Mouse (Mus musculus) ES-Bruce4 (cell line): ENCODE data around the gene Pla1a. TPM values are rescaled to one million over a fixed set of nuclear protein-coding genes. Genes with fewer than 3 reads are reported as not detected.

Experiments
- H3K27ac ChIP-seq: 2 replicates; pipeline ENCODE4 v1.5.1; 2012; ENCODE audit warnings: low read length, inconsistent platforms; ENCODE audit not compliant: insufficient read depth
- H3K27me3 ChIP-seq: 2 replicates; pipeline ENCODE4 v1.6.1; 2012; ENCODE audit warnings: mild to moderate bottlenecking, low read length, inconsistent platforms; ENCODE audit not compliant: control insufficient read depth, poor library complexity, insufficient read depth, severe bottlenecking
- H3K36me3 ChIP-seq: 2 replicates; pipeline ENCODE4 v1.6.1; 2012; ENCODE audit warnings: inconsistent platforms, mild to moderate bottlenecking, low read length, moderate library complexity; ENCODE audit not compliant: control insufficient read depth, poor library complexity, insufficient read depth, severe bottlenecking
- H3K4me1 ChIP-seq: one replicate; pipeline ENCODE4 v1.8.1; 2011; ENCODE audit warnings: low read length; ENCODE audit not compliant: control insufficient read depth, insufficient read depth
- H3K4me3 ChIP-seq: 2 replicates; pipeline ENCODE4 v1.5.1; 2011; ENCODE audit warnings: low read depth, mild to moderate bottlenecking, low read length
- H3K9ac ChIP-seq: 2 replicates; pipeline ENCODE4 v1.6.1; 2012; ENCODE audit warnings: low read depth, mild to moderate bottlenecking, inconsistent platforms; ENCODE audit not compliant: poor library complexity, severe bottlenecking
- H3K9me3 ChIP-seq: replicated peaks from 2 replicates; pipeline ENCODE4 v1.6.1; 2012; ENCODE audit warnings: mild to moderate bottlenecking, low read length, inconsistent platforms; ENCODE audit not compliant: control insufficient read depth, poor library complexity, insufficient read depth, severe bottlenecking
- CTCF ChIP-seq: IDR thresholded peaks from one replicate; pipeline ENCODE4 v1.8.1; 2011; ENCODE audit warnings: low read depth, low read length
- EP300 ChIP-seq: IDR thresholded peaks from 2 replicates; pipeline ENCODE4 v1.6.1; 2011; ENCODE audit warnings: low read depth, low read length; ENCODE audit not compliant: insufficient read depth
- POLR2A ChIP-seq: IDR thresholded peaks from one replicate; pipeline ENCODE4 v1.8.1; 2011; ENCODE audit warnings: low read length; ENCODE audit not compliant: insufficient read depth
- polyA plus RNA-seq: library from polyadenylated mRNA; stranded (reverse); fragments of >200 nt; gene quantifications from 2 replicates; pipeline ENCODE4 v1.2.4, GENCODE M21; 2011; ENCODE audit warnings: low read depth; ENCODE audit not compliant: missing spikeins, insufficient read depth, insufficient read length

Gene Pla1a
- polyA plus RNA-seq, 1 experiment, result 1.9 TPM

DNA sequence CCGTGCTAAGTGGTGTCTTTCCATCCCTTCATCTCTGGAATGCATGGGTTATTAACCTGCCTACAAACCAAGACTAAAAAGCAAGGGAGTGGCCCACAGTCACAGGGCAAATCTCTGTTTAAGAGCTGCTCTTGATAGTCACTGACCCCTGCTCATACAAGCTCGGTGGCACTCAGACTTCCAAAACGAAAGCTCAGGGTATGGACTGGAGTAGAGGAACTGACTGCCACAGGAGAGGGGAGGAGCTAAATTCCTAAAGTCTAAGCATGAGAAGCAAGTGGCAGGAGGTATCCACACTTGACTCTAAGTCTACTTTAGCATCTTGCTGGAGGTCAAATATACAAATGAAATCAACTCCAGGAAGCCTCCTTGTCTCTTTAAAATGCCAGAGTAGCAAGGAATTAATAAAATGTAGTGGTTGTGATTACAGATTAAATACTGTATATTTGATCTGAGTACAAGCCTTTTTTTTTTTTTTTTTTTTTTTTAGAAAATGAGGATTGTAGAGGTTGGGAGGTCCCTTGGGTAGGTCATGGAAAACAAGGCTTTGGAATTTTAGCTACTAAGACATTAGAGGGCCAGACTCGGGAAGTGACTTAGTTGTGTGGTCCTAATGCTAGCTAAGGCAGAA, 42.9 kb upstream of the Pla1a start:
- Histone ChIP-seq H3K4me1 (peaks cover 2% of the 10 kb centered on the region), H3K4me3 (peak overlapping the region; percentile 17; the same call in 1 of the 2 replicates), H3K9me3 (no peaks in the 10 kb centered on the region), H3K27me3 (no peaks in the 10 kb centered on the region), H3K9ac (no peak overlapping the region), H3K27ac (no peak overlapping the region), H3K36me3 (no peaks in the 10 kb centered on the region)
- TF ChIP-seq POLR2A, result no peak
- TF ChIP-seq EP300, result no peak
- no peak for TF ChIP-seq CTCF

DNA sequence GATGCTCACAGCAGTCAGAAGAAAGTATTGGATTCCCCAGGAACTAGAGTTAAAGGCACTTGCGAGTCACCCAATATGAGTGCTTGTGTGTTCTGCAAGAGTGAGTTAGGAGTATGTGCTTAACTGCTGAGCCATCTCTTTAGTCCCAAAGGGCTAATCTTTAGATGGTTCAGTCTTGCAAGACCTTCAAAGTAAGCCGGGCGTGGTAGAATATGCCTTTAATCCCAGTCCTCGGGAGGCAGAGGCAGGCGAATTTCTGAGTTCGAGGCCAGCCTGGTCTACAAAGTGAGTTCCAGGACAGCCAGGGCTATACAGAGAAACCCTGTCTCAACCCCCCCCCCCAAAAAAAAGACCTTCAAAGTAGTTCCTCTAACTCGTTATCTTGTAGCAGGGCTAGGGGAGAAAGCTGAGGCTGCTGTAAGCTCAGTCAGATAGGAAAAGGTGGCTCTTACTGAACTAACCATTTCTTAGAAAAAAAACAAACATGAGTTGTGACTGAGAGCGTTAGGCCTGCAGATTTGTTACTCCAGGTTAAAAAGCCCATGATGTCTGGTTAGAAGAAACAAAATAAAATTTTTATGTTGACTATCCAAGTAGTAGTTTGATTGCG, 41.8 kb upstream of the Pla1a start:
- no peak for TF ChIP-seq CTCF
- no peak for TF ChIP-seq EP300
- TF ChIP-seq POLR2A, result no peak
- H3K9ac ChIP-seq, result no peak overlapping the region
- H3K4me3 ChIP-seq, result no peak overlapping the region
- no peaks in the 10 kb centered on the region for H3K27me3 ChIP-seq
- H3K27ac ChIP-seq, result no peak overlapping the region
- H3K36me3 ChIP-seq, result no peaks in the 10 kb centered on the region
- no peaks in the 10 kb centered on the region for H3K9me3 ChIP-seq
- H3K4me1 ChIP-seq, result peaks cover 2% of the 10 kb centered on the region

DNA sequence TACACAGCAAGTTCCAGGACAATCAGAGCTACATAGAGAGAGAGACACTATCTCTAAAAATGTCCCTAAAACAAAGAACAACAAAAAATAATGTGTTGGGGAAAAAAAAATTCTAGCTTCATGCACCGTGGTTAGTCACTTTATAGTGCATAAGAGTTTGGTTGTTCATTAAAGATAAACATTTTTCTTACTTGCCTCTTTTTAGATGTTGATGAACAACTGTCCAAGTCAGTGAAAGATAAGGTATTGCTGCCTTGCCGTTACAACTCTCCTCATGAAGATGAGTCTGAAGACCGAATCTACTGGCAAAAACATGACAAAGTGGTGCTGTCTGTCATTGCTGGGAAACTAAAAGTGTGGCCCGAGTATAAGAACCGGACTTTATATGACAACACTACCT, 40.7 kb upstream of the Pla1a start:
- Histone ChIP-seq H3K9ac (no peak overlapping the region), H3K27ac (no peak overlapping the region), H3K27me3 (no peaks in the 10 kb centered on the region), H3K4me3 (no peak overlapping the region), H3K4me1 (peaks cover 6% of the 10 kb centered on the region), H3K9me3 (no peaks in the 10 kb centered on the region), H3K36me3 (no peaks in the 10 kb centered on the region)
- TF ChIP-seq CTCF (no peak), EP300 (no peak), POLR2A (no peak)

DNA sequence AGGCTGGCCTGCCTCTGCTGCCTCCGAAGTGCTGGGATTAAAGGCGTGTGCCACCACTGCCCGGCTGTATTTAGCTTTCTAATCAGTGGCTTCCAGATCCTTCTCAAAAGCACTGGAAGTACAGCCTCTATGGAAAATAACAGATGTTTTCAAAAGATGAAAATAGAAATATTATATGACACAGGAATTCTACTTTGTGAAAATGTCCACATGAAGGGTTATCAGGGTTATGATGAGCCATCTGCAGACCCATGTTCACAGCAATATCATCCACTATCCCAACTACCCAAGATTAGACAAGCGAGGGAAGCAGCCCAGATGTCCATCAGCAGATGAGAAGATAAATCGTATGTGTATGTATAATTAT, 39.5 kb upstream of the Pla1a start:
- H3K4me1 ChIP-seq, result peaks cover 6% of the 10 kb centered on the region
- H3K9me3 ChIP-seq, result no peaks in the 10 kb centered on the region
- no peaks in the 10 kb centered on the region for H3K27me3 ChIP-seq
- no peak overlapping the region for H3K27ac ChIP-seq
- TF ChIP-seq EP300, result no peak
- TF ChIP-seq POLR2A, result no peak
- TF ChIP-seq CTCF, result no peak
- H3K4me3 ChIP-seq, result no peak overlapping the region
- H3K9ac ChIP-seq, result no peak overlapping the region
- no peaks in the 10 kb centered on the region for H3K36me3 ChIP-seq

DNA sequence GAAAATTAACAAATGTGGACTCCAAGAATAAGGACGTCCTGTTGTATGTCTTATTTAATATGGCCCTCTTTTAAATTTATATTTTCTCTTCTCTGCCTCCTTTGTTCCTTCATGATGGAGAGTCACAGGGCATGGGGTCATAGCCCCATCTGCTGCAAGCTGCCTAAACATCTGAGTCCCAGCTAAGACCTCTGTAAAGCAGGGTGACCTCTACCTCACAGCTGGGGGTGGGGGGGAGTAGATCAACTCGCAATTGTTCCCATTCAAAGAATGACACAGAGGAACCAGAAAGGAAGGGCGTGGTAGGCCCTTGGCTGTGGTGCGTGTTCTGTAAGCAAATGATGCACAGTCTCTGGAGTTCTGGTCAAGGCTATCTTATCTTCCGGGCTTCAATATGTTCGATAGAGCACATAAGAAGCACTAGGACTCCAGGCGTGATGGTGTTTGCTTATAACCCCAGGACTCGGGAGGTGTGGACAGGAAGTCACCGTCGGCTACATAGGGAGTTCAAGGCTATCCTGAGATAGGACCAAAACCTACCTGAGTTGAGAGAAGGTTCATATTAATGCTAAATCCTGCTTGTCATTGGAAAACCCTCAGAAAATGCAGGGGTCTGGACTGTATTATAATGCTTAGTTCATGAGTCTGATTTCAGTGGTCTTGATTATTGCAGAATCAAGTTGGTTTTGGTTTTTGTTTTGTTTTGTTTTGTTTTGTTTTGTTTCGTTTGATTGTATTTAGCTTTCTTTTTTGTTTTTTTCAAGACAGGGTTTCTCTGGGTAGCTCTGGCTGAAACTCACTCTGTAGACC, 39.0 kb upstream of the Pla1a start:
- Histone ChIP-seq H3K27me3 (no peaks in the 10 kb centered on the region), H3K27ac (no peak overlapping the region), H3K9me3 (no peaks in the 10 kb centered on the region), H3K4me3 (no peak overlapping the region), H3K9ac (no peak overlapping the region), H3K36me3 (no peaks in the 10 kb centered on the region), H3K4me1 (peaks cover 6% of the 10 kb centered on the region)
- no peak for TF ChIP-seq POLR2A
- TF ChIP-seq CTCF, result peak; percentile 46
- TF ChIP-seq EP300, result peak; percentile 92

DNA sequence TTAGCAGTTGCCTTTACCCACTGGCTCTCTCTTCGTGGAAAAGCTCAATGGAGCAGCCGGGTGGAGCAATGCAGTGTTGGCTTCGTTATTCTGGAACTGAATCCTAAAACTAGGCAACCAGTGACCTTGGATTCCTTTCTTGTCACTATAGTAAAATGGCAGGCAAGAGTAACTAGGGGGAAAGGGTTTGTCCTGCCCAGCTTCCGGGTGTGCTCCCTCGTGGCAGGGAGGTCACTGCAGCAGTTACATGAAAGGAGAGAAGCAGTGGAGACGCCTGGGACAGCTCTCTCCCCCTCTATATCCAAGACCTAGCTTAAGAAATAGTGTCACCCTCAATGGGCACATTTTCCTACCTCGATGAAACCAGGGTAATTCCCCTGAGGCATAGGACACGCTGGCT, 36.5 kb upstream of the Pla1a start:
- Histone ChIP-seq H3K9ac (no peak overlapping the region), H3K27me3 (no peaks in the 10 kb centered on the region), H3K9me3 (no peaks in the 10 kb centered on the region), H3K27ac (no peak overlapping the region), H3K4me3 (no peak overlapping the region), H3K4me1 (peaks cover 6% of the 10 kb centered on the region), H3K36me3 (no peaks in the 10 kb centered on the region)
- no peak for TF ChIP-seq EP300
- no peak for TF ChIP-seq CTCF
- no peak for TF ChIP-seq POLR2A
